Mouse (Mus musculus) ES-E14 (cell line): ENCODE results near the gene Ccnl1. TPM values are rescaled to one million over a fixed set of nuclear protein-coding genes. Genes with fewer than 3 reads are reported as not detected.

Experiments used
- DNase-seq: peaks from one replicate; pipeline ENCODE4 v3.0.0-alpha.2; 2013; ENCODE audit warnings: low read depth, low spot score
- H3K27ac ChIP-seq: 2 replicates; pipeline ENCODE4 v1.5.1; 2012; ENCODE audit warnings: low read depth, mild to moderate bottlenecking, low read length, moderate library complexity, mixed read lengths; ENCODE audit not compliant: poor library complexity, insufficient read depth, severe bottlenecking
- H3K36me3 ChIP-seq: 2 replicates; pipeline ENCODE4 v1.6.1; 2012; ENCODE audit warnings: mild to moderate bottlenecking, low read length, moderate library complexity, mixed read lengths; ENCODE audit not compliant: control insufficient read depth, poor library complexity, insufficient read depth, severe bottlenecking
- H3K4me1 ChIP-seq, 2 experiments: fragments of 150-350 bp in 1 of 2; sonication (generic) in 1 of 2; 2 replicates each; pipeline ENCODE4 v1.6.1; 2012; ENCODE audit warnings: low read length in 2 of 2, mild to moderate bottlenecking in 1 of 2, mixed read lengths in 1 of 2; ENCODE audit not compliant: control insufficient read depth in 2 of 2, insufficient read depth in 2 of 2, poor library complexity in 1 of 2
- H3K4me3 ChIP-seq, 2 experiments: fragments of 150-350 bp in 1 of 2; sonication (generic) in 1 of 2; 2 replicates each; pipeline ENCODE4 v1.5.1; 2012; ENCODE audit warnings: low read length in 2 of 2, low read depth in 1 of 2, mild to moderate bottlenecking in 1 of 2, mixed read lengths in 1 of 2; ENCODE audit not compliant: insufficient read depth in 1 of 2, poor library complexity in 1 of 2, severe bottlenecking in 1 of 2
- H3K9ac ChIP-seq: 2 replicates; pipeline ENCODE4 v1.6.1; 2012; ENCODE audit warnings: low read depth, mild to moderate bottlenecking, low read length, mixed read lengths; ENCODE audit not compliant: poor library complexity, insufficient read depth, severe bottlenecking
- H3K9me3 ChIP-seq: fragments of 150-350 bp; sonication (generic); 2 replicates; pipeline ENCODE4 v1.6.1; 2012; ENCODE audit warnings: low read depth, mild to moderate bottlenecking, low read length; ENCODE audit not compliant: control insufficient read depth, insufficient read depth
- CHD2 ChIP-seq: IDR thresholded peaks from 2 replicates; pipeline ENCODE4 v1.6.1; 2014; ENCODE audit warnings: mild to moderate bottlenecking, low read depth, low read length, inconsistent platforms
- HCFC1 ChIP-seq: IDR thresholded peaks from 2 replicates; pipeline ENCODE4 v1.6.1; 2012; ENCODE audit warnings: low read length, inconsistent platforms, borderline replicate concordance; ENCODE audit not compliant: insufficient read depth
- MAFK ChIP-seq: IDR thresholded peaks from 2 replicates; pipeline ENCODE4 v1.6.1; 2014; ENCODE audit warnings: mild to moderate bottlenecking, low read depth, low read length, inconsistent platforms; ENCODE audit not compliant: insufficient read depth
- ZC3H11A ChIP-seq: IDR thresholded peaks from 2 replicates; pipeline ENCODE4 v1.6.1; 2012; ENCODE audit warnings: low read depth, mild to moderate bottlenecking, inconsistent platforms, low read length, borderline replicate concordance
- ZNF384 ChIP-seq: IDR thresholded peaks from 2 replicates; pipeline ENCODE4 v1.6.1; 2012; ENCODE audit warnings: low read depth, low read length, inconsistent platforms
- in situ Hi-C, 2 experiments: fragments of 600-800 bp; cut with MboI; formaldehyde crosslinking; loops; one replicate each; pipeline ENCODE4 v1.15.1; 2025; ENCODE audit warnings: low sequenced_read_pairs in 2 of 2, inconsistent platforms in 1 of 2; ENCODE audit not compliant: unreplicated experiment in 2 of 2
- total RNA-seq: library from RNA; depleted of rRNA; stranded (reverse); fragments of 300-350 nt; gene quantifications from 2 replicates; pipeline ENCODE4 v1.2.3, GENCODE M21; 2012

Gene Ccnl1
- total RNA-seq, 1 experiment, result 82.8 TPM

- no peak overlapping the region for H3K27ac ChIP-seq
Observed at GRCm38 (mm10) chr3:65927101-65927501, 30.9 kb downstream of the Ccnl1 start.

DNA sequence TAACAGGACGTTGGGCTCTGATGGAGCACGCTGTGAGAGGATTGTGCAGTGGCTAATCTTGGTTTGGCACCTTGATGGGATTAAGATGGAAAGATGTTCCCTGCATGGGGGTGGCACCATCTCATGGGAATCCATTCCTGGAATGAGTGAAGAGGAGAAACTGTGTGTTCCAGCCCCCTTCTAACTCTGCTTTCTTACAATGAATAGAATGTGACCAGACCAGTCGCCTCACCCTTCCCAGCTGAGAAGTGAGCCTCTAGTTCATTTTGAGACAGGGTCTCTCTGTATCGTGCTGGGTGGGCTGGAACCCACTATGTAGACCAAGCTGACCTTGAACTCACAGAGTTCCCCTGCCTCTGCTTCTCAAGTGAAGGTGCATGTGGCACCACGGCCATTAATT lies 31.6 kb downstream of the Ccnl1 start:
- Histone ChIP-seq H3K27ac (no peak overlapping the region), H3K9ac (no peak overlapping the region), H3K9me3 (no peaks in the 10 kb centered on the region), H3K36me3 (no peaks in the 10 kb centered on the region), H3K4me1 (peaks cover 0 to 18% of the 10 kb centered on the region in 2 experiments; a peak in 2 of 4 replicates), H3K4me3 (no peak overlapping the region)
- DNase-seq, result no peak
- no peak for TF ChIP-seq ZC3H11A
- no peak for TF ChIP-seq MAFK
- TF ChIP-seq ZNF384, result no peak
- TF ChIP-seq HCFC1, result no peak
- no peak for TF ChIP-seq CHD2
- in situ Hi-C loops, result loop anchor here in 1 of 2 experiments (25.0 kb wide), 1 partner anchor 1939 kb away; the partner anchor contains the start of gene Gmps

More at GRCm38 (mm10) chr3:65927101-65927501, 30.9 kb downstream of the Ccnl1 start:
- TF ChIP-seq HCFC1 (no peak), CHD2 (no peak), ZNF384 (no peak), MAFK (no peak), ZC3H11A (no peak)
- in situ Hi-C loops, result loop anchor here in 1 of 2 experiments (25.0 kb wide), 1 partner anchor 1940 kb away; the partner anchor contains the start of gene Gmps
- Histone ChIP-seq H3K4me1 (peaks cover 0 to 18% of the 10 kb centered on the region in 2 experiments; a peak in 2 of 4 replicates), H3K9ac (no peak overlapping the region), H3K4me3 (no peak overlapping the region), H3K36me3 (no peaks in the 10 kb centered on the region), H3K9me3 (no peaks in the 10 kb centered on the region)
- no peak for DNase-seq

- no peak for TF ChIP-seq MAFK
- no peak for TF ChIP-seq ZNF384
- TF ChIP-seq ZC3H11A, result no peak
- no peak for TF ChIP-seq CHD2
- TF ChIP-seq HCFC1, result no peak
- H3K27ac ChIP-seq, result no peak overlapping the region
Observed at GRCm38 (mm10) chr3:65925058-65925740, 32.9 kb downstream of the Ccnl1 start.

GRCm38 (mm10) chr3:65922420-65922819 lies 35.6 kb downstream of the Ccnl1 start:
- Histone ChIP-seq H3K36me3 (no peaks in the 10 kb centered on the region), H3K27ac (no peak overlapping the region), H3K4me3 (no peak overlapping the region), H3K9ac (no peak overlapping the region), H3K9me3 (no peaks in the 10 kb centered on the region), H3K4me1 (no peaks in the 10 kb centered on the region)
- in situ Hi-C loops, result no loop called here
- TF ChIP-seq HCFC1, result no peak
- no peak for TF ChIP-seq MAFK
- TF ChIP-seq ZNF384, result no peak
- no peak for TF ChIP-seq ZC3H11A
- no peak for TF ChIP-seq CHD2
- no peak for DNase-seq

More at GRCm38 (mm10) chr3:65925058-65925740, 32.9 kb downstream of the Ccnl1 start:
- in situ Hi-C loops, result loop anchor here in 1 of 2 experiments (25.0 kb wide), 1 partner anchor 1938 kb away; the partner anchor contains the start of gene Gmps
- H3K9ac ChIP-seq, result no peak overlapping the region
- H3K4me1 ChIP-seq, result peaks cover 0 to 18% of the 10 kb centered on the region in 2 experiments; a peak in 2 of 4 replicates
- no peaks in the 10 kb centered on the region for H3K9me3 ChIP-seq
- H3K4me3 ChIP-seq, result no peak overlapping the region
- H3K36me3 ChIP-seq, result no peaks in the 10 kb centered on the region
- no peak for DNase-seq
